Mouse (Mus musculus) forebrain, embryonic 16.5 days (tissue): ENCODE data around the gene Cmtm2a. TPM values are rescaled to one million over a fixed set of nuclear protein-coding genes. Genes with fewer than 3 reads are reported as not detected.
"Not testable (repeated sequence)": the region's sequence is repeated elsewhere in the genome, so short reads cannot be mapped to it uniquely, and the experiment has no call there.

ENCODE experiments used
- ATAC-seq: fragments of 200-750 bp; cut with Nextera tagmentation; 2 replicates; pipeline ENCODE4 v1.8.0; 2017; ENCODE audit warnings: mild to moderate bottlenecking, moderate library complexity
- H3K27ac ChIP-seq: fragments of 300-500 bp; sonication (generic); 2 replicates; pipeline ENCODE4 v1.5.1; 2014; ENCODE audit warnings: low read length, control low read depth
- H3K27me3 ChIP-seq: fragments of 300-500 bp; sonication (generic); replicated peaks from 2 replicates; pipeline ENCODE4 v1.6.1; 2014; ENCODE audit warnings: low read length; ENCODE audit not compliant: control insufficient read depth, insufficient read depth
- H3K36me3 ChIP-seq: fragments of 300-500 bp; sonication (generic); 2 replicates; pipeline ENCODE4 v1.6.1; 2014; ENCODE audit not compliant: control insufficient read depth, insufficient read depth
- H3K4me1 ChIP-seq: fragments of 300-500 bp; sonication (generic); replicated peaks from 2 replicates; pipeline ENCODE4 v1.6.1; 2014; ENCODE audit warnings: low read length; ENCODE audit not compliant: control insufficient read depth, insufficient read depth
- H3K4me2 ChIP-seq: fragments of 300-500 bp; sonication (generic); 2 replicates; pipeline ENCODE4 v1.6.1; 2014; ENCODE audit warnings: mild to moderate bottlenecking, low read length, control low read depth
- H3K4me3 ChIP-seq: fragments of 300-500 bp; sonication (generic); replicated peaks from 2 replicates; pipeline ENCODE4 v1.5.1; 2014; ENCODE audit warnings: mild to moderate bottlenecking, low read length, control low read depth
- H3K9ac ChIP-seq: fragments of 300-500 bp; sonication (generic); replicated peaks from 2 replicates; pipeline ENCODE4 v1.6.1; 2014; ENCODE audit warnings: low read depth, low read length, control low read depth
- H3K9me3 ChIP-seq: fragments of 300-500 bp; sonication (generic); 2 replicates; pipeline ENCODE4 v1.6.1; 2016; ENCODE audit warnings: low read length; ENCODE audit not compliant: control insufficient read depth
- WGBS: fragments of 180-500 bp; shearing (Covaris S2); extraction: QIAGEN DNeasy Blood & Tissue Kit; methylation state at CpG from one replicate; pipeline ENCODE4 v1.1.7; 2014; 5-methylcytosine and 5-hydroxymethylcytosine counted together
- polyA plus RNA-seq: library from polyadenylated mRNA; unstranded; fragments of >200 nt; fragmentation: Nextera tagmentation; extraction: Ambion mirVana; gene quantifications from 2 replicates; pipeline ENCODE4 v1.2.1, GENCODE M21; 2015

Gene Cmtm2a
- polyA plus RNA-seq, 1 experiment from 2014 or later, result not detected

GRCm38 (mm10) chr8:104334196-104334595, 41.2 kb upstream of the Cmtm2a start:
- ATAC-seq, result no peak
- Histone ChIP-seq H3K4me1 (no peaks in the 10 kb centered on the region), H3K4me2 (no peak overlapping the region), H3K4me3 (no peak overlapping the region), H3K27ac (no peak overlapping the region), H3K9me3 (no peaks in the 10 kb centered on the region), H3K9ac (no peak overlapping the region), H3K27me3 (no peaks in the 10 kb centered on the region), H3K36me3 (no peaks in the 10 kb centered on the region)
- 70% methylated on average over 1 of the region's 1 CpGs for WGBS

DNA sequence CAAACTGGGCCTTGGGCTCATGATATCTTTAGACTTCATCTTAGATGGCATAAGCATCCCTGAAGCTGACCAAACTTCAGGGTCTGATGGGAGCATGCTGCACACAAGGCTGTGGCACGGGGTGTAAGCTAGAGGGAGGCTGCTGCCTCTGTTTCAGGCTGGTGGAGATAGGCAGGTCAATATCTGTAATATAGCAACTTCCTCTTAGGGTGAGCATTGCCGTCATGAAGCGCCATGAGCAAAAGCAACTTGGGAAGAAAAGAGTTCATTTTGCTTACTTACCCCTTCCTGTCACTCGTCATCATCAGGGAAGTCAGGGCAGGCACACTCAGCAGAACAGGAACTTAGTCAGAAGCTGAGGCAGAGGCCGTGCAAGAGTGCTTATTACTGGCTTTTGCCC, 40.8 kb upstream of the Cmtm2a start:
- WGBS, result 75% methylated on average over 5 of the region's 5 CpGs
- Histone ChIP-seq H3K4me1 (no peaks in the 10 kb centered on the region), H3K4me2 (no peak overlapping the region), H3K36me3 (no peaks in the 10 kb centered on the region), H3K27me3 (no peaks in the 10 kb centered on the region), H3K9me3 (no peaks in the 10 kb centered on the region), H3K9ac (no peak overlapping the region), H3K27ac (no peak overlapping the region), H3K4me3 (no peak overlapping the region)
- ATAC-seq, result no peak

DNA sequence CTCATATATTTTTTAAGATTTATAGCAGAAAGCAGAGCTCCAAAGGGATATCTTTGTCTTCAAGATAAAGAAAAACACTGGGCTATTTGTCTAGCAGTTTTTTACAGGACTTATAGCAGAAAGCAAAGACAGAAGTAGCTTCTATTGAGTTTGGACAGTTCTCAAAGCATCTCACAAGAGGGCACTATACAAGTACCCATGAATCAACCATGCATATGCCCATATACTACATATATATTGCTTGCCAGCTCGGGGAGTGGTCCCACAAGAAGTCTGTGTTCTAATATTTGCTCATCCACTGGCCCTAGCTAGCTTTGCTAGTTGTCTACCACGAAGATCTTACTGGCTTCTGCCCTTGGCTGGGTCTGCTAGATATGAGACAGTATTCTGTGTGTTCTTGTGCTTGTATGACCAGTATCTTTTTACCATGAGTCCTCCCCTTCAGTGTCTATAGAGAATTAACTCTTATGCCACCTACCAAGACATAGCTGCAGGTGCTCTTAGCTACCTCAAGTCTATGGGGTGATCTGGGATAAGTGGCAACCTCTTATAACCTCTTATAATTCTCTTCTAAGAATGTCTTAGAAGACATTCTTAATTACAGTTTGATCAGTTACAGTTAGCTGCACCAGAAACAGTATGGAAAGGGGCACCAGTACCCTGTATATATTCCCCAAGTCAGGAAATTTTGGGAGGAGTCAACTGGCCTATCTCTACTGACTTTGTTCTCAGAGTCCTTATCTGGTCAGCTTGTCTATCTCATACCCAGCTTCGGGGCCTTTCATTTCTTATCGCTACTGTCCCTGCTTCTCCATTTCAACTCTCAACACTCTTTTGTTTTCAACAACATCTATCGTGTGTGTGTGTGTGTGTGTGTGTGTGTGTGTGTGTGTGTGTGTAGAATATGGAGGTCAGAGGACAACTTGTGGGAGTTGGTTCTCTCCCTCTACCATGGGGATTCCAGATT, 40.0 kb upstream of the Cmtm2a start:
- WGBS, result 74% methylated on average over 5 of the region's 5 CpGs
- no peaks in the 10 kb centered on the region for H3K4me1 ChIP-seq
- H3K4me3 ChIP-seq, result no peak overlapping the region
- H3K9ac ChIP-seq, result no peak overlapping the region
- no peak overlapping the region for H3K4me2 ChIP-seq
- no peaks in the 10 kb centered on the region for H3K27me3 ChIP-seq
- H3K27ac ChIP-seq, result no peak overlapping the region
- no peaks in the 10 kb centered on the region for H3K36me3 ChIP-seq
- H3K9me3 ChIP-seq, result no peaks in the 10 kb centered on the region
- ATAC-seq, result no peak

- not testable (repeated sequence) for H3K27ac ChIP-seq, H3K4me2 ChIP-seq, H3K27me3 ChIP-seq, H3K9ac ChIP-seq, H3K9me3 ChIP-seq, ATAC-seq, H3K4me3 ChIP-seq, H3K4me1 ChIP-seq, H3K36me3 ChIP-seq
- 93% methylated on average over 12 of the region's 12 CpGs for WGBS
These were observed 28.9 kb upstream of the Cmtm2a start, which contains the start of gene Cmtm2b for GRCm38 (mm10) chr8:104321930-104322329. Cmtm2b (plus strand) TSS chr8:104322230.

DNA sequence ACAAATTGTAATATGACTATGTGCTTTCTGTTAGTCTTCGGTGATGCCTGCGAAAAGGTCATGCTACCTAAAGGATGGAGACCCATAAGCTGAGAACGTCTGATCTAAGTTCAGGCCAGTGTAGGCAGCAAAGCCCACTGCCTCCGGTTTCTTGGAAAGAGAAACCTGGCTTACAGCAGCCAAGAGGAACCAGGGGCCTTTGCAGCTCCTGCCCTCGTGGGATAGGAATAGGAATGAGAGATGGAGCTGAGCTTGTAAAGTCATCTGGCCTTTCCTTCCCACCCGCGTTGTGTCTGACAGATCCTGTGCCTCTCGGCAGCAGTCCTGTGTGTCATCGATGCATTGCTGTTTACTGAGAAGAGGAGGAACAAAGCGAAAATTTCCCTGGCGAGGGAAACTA, 28.3 kb upstream of the Cmtm2a start, which contains the start of gene Gm11020:
Gm11020 (plus strand) TSS at position 301 of the 400 bp plus-strand sequence.
- not testable (repeated sequence) for H3K9me3 ChIP-seq, H3K27ac ChIP-seq, ATAC-seq, H3K9ac ChIP-seq, H3K4me3 ChIP-seq, H3K27me3 ChIP-seq, H3K4me1 ChIP-seq, H3K4me2 ChIP-seq, H3K36me3 ChIP-seq
- 90% methylated on average over 8 of the region's 11 CpGs for WGBS

- Histone ChIP-seq H3K4me3 (no peak overlapping the region), H3K4me1 (no peaks in the 10 kb centered on the region), H3K27me3 (no peaks in the 10 kb centered on the region), H3K27ac (no peak overlapping the region), H3K4me2 (no peak overlapping the region), H3K9ac (no peak overlapping the region), H3K36me3 (no peaks in the 10 kb centered on the region), H3K9me3 (no peaks in the 10 kb centered on the region)
- ATAC-seq, result no peak
- 84% methylated on average over 4 of the region's 4 CpGs for WGBS
These were observed 20.3 kb upstream of the Cmtm2a start for GRCm38 (mm10) chr8:104313311-104313710.

DNA sequence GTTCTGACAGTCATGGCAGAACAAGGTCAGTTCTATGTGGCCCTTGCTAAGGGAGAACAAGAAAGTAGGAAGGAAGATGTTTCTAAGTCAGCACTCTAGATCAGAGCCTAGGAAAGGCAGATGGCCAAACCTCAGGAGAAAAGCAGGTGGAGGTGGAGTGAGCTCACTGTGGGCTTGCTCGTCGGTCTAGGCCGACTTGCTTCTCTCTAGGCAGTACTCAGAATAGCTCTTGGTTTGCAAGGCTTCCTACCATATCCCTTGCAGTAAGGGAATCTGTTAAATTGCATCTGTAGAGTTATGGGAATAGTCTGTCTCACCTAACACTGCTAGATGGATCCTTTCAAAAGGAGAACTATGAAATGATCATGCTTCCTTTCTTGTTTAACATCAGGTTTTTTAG, 19.0 kb upstream of the Cmtm2a start:
- WGBS, result 86% methylated on average over 3 of the region's 3 CpGs
- not testable (repeated sequence) for H3K9me3 ChIP-seq, H3K27ac ChIP-seq, H3K36me3 ChIP-seq, H3K4me1 ChIP-seq, H3K4me3 ChIP-seq, H3K27me3 ChIP-seq, ATAC-seq, H3K9ac ChIP-seq, H3K4me2 ChIP-seq

DNA sequence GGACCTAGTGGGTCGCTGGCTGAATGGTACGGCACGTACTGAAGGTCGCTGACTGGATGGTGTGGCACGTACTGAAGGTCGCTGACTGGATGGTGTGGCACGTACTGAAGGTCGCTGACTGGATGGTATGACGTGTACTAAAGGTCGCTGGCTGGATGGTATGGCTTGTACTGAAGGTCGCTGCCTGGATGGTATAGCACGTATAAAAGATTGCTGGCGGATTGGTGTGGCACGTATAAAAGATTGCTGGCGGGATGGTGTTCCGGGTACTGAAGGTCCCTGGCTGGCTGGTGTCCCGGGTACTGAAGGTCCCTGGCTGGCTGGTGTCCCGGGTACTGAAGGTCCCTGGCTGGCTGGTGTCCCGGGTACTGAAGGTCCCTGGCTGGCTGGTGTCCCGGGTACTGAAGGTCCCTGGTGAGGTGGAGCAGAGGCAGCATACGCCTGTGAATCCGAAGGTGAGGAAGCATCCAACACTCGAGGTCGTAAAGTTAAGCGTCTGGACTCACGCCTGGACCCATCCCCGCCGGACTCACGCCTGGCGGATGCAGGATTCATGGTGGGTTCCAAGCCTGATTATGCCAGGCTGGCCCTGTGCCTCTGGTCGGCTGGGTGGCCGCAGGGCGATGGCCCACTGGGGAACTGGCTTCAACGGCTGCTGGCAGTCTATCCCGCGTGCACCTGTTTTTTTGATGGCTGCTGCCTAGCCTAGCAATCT, 16.6 kb upstream of the Cmtm2a start, which contains the start of the genes Gm45711 and Cmtm1:
Gm45711 (minus strand) TSS at position 641 of the 715 bp plus-strand sequence.
Cmtm1 (minus strand) TSS at position 705 of the 715 bp plus-strand sequence.
- H3K9me3 ChIP-seq, H3K4me3 ChIP-seq, H3K27ac ChIP-seq, ATAC-seq, H3K27me3 ChIP-seq, H3K4me2 ChIP-seq, H3K36me3 ChIP-seq, H3K4me1 ChIP-seq, H3K9ac ChIP-seq: not testable (repeated sequence)
- WGBS, result 86% methylated on average over 34 of the region's 36 CpGs

DNA sequence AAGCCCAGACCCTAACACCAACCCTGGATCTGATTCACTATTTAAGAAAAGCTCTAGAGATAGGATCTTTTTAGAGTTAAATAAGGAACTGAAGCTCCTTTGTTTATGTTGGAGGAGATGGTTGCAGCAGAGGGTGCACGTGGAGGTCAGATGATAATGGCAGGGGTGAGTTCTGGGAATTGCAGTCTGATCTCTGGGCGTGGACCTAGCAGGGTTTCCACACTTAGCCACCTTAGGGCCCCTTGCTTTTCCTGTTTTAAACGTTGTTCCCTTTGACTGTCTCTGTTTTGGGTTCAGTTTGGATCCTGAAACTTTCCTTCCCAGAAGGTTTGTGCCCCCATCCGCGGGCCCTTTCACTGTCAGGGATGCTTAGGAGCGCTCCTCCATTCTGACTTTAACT, 15.4 kb upstream of the Cmtm2a start:
- not testable (repeated sequence) for ATAC-seq
- WGBS, result 72% methylated on average over 6 of the region's 6 CpGs

More for the DNA sequence above, 15.4 kb upstream of the Cmtm2a start:
- not testable (repeated sequence) for H3K36me3 ChIP-seq, H3K4me3 ChIP-seq, H3K4me1 ChIP-seq, H3K27ac ChIP-seq, H3K9ac ChIP-seq, H3K27me3 ChIP-seq, H3K4me2 ChIP-seq, H3K9me3 ChIP-seq
